Mouse (Mus musculus) 3134 (cell line): Measurements from ENCODE around the gene Irak1bp1.

Experiments used
- DNase-seq: peaks from one replicate; pipeline ENCODE4 v3.0.0-alpha.2; 2011; ENCODE audit warnings: low spot score; ENCODE audit not compliant: insufficient read length; ENCODE audit errors: extremely low read depth

Irak1bp1 gene

GRCm38 (mm10) chr9:82867698-82868097, 38.4 kb downstream of the Irak1bp1 start:
- no peak for DNase-seq

DNA sequence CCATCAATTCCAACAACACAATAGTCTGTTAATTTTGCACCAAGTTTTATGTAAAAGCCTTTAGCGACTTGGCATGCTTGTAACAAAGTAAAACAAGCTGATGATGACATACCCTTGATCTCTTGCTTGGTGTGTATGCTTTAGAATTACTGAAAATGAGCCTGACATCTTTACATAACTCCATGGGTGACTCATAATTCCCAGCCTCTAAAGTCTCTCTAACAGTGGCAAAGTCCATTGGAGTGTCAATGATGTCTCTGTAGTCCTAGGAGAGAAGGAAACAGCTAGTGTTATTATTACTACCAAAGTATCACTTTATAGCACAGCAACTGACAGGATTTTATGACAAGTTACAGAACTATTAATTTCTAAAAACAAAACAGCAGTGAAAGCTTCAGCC, 47.7 kb downstream of the Irak1bp1 start:
- no peak for DNase-seq

- no peak for DNase-seq
These were observed 54.8 kb downstream of the Irak1bp1 start for GRCm38 (mm10) chr9:82884177-82884576.

DNA sequence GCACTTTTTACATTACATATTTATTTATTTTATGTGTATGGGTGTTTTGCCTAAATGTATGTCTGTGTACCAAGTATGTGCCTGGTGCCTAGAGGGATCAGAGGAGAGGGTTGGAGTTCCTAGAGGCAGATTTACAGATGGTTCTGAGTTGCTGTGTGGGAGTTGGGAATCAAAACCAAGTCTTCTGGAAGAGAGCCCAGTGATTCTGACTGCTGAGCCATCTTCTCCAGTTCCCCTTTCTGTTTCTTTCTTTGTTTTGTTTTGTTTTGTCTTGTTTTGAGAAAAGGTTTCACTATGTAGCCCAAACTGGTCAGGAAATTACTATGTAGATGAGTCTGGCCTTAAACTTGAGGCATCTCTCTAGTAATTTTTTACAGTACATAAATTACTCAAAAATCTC, 59.3 kb downstream of the Irak1bp1 start:
- DNase-seq: no peak
